Mouse (Mus musculus) liver, embryonic 12.5 days (tissue): ENCODE measurements at regions not wholly inside any gene's neighbourhood (a gene's known extent, or its start where the extent isn't known, plus 50 kb on each side); places are given as distances from the start of the nearest gene placed in this dataset.

Source experiments
- ATAC-seq: fragments of 200-750 bp; cut with Nextera tagmentation; 2 replicates; pipeline ENCODE4 v1.8.0; 2017; ENCODE audit warnings: moderate number of reproducible peaks, mild to moderate bottlenecking, moderate library complexity
- H3K27ac ChIP-seq: fragments of 300-500 bp; sonication (generic); 2 replicates; pipeline ENCODE4 v1.5.1; 2016; ENCODE audit warnings: mild to moderate bottlenecking
- H3K27me3 ChIP-seq: fragments of 300-500 bp; sonication (generic); replicated peaks from 2 replicates; pipeline ENCODE4 v1.6.1; 2016; ENCODE audit warnings: mild to moderate bottlenecking, moderate library complexity
- H3K36me3 ChIP-seq: fragments of 300-500 bp; sonication (generic); 2 replicates; pipeline ENCODE4 v1.6.1; 2016; ENCODE audit warnings: mild to moderate bottlenecking, moderate library complexity
- H3K4me1 ChIP-seq: fragments of 300-500 bp; sonication (generic); 2 replicates; pipeline ENCODE4 v1.6.1; 2016
- H3K4me2 ChIP-seq: fragments of 300-500 bp; sonication (generic); 2 replicates; pipeline ENCODE4 v1.6.1; 2016; ENCODE audit warnings: mild to moderate bottlenecking, moderate library complexity
- H3K4me3 ChIP-seq: fragments of 300-500 bp; sonication (generic); 2 replicates; pipeline ENCODE4 v1.5.1; 2016; ENCODE audit warnings: mild to moderate bottlenecking, moderate library complexity
- H3K9ac ChIP-seq: fragments of 300-500 bp; sonication (generic); 2 replicates; pipeline ENCODE4 v1.6.1; 2016; ENCODE audit warnings: mild to moderate bottlenecking, moderate library complexity
- H3K9me3 ChIP-seq: fragments of 300-500 bp; sonication (generic); replicated peaks from 2 replicates; pipeline ENCODE4 v1.6.1; 2016; ENCODE audit warnings: mild to moderate bottlenecking, moderate library complexity
- WGBS: fragments of 180-500 bp; shearing (Covaris S2); methylation state at CpG from one replicate; pipeline ENCODE4 v1.1.7; 2016; ENCODE audit not compliant: insufficient replicate concordance; 5-methylcytosine and 5-hydroxymethylcytosine counted together

GRCm38 (mm10) chr13:119233869-119234268 lies 194.5 kb upstream of the Paip1 start:
- 65% methylated on average over 3 of the region's 3 CpGs for WGBS
- ATAC-seq: no peak
- Histone ChIP-seq H3K36me3 (no peaks in the 10 kb centered on the region), H3K4me1 (peaks cover 32% of the 10 kb centered on the region), H3K9ac (no peak overlapping the region), H3K27me3 (no peaks in the 10 kb centered on the region), H3K9me3 (no peaks in the 10 kb centered on the region), H3K27ac (peak overlapping the region; percentile 92), H3K4me2 (no peak overlapping the region), H3K4me3 (no peak overlapping the region)

DNA sequence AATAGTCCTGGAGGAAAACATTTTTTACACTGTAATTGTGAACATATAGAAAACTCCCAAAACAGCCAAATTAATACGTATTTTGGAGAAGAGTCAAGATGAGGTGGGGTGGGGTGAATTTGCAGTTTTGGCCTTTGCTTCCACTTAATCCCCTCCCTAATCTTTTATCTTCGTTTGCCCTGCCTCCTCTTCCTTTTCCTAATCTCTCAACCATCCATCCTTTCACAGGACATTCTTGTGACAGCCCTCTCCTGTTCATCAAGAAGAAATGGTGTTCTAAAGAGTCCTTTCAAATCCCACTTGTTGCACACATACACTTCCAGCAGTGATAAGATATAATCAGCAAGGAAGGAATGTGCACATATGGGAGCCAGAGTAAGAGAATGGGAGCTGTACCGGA lies 186.0 kb upstream of the Paip1 start:
- H3K36me3 ChIP-seq: no peaks in the 10 kb centered on the region
- no peak overlapping the region for H3K4me2 ChIP-seq
- H3K4me1 ChIP-seq: peaks cover 12% of the 10 kb centered on the region
- 15% methylated on average over 3 of the region's 3 CpGs for WGBS
- peak; percentile 61; the same call in 1 of the 2 replicates for ATAC-seq
- H3K27me3 ChIP-seq: no peaks in the 10 kb centered on the region
- H3K4me3 ChIP-seq: no peak overlapping the region
- H3K9me3 ChIP-seq: no peaks in the 10 kb centered on the region
- H3K27ac ChIP-seq: no peak overlapping the region
- H3K9ac ChIP-seq: no peak overlapping the region

GRCm38 (mm10) chr13:119247101-119247500 lies 181.3 kb upstream of the Paip1 start:
- no peak overlapping the region for H3K4me3 ChIP-seq
- no peak for ATAC-seq
- 66% methylated on average over 2 of the region's 2 CpGs for WGBS

GRCm38 (mm10) chr13:119252006-119252405 lies 176.4 kb upstream of the Paip1 start:
- Histone ChIP-seq H3K9ac (no peak overlapping the region), H3K36me3 (no peaks in the 10 kb centered on the region), H3K4me3 (no peak overlapping the region), H3K27me3 (no peaks in the 10 kb centered on the region), H3K9me3 (no peaks in the 10 kb centered on the region), H3K4me1 (no peaks in the 10 kb centered on the region), H3K4me2 (no peak overlapping the region), H3K27ac (no peak overlapping the region)
- ATAC-seq: no peak
- 72% methylated on average over 2 of the region's 2 CpGs for WGBS

More at GRCm38 (mm10) chr13:119247101-119247500, 181.3 kb upstream of the Paip1 start:
- Histone ChIP-seq H3K36me3 (no peaks in the 10 kb centered on the region), H3K9me3 (no peaks in the 10 kb centered on the region), H3K4me1 (peaks cover 7% of the 10 kb centered on the region), H3K27me3 (no peaks in the 10 kb centered on the region), H3K27ac (no peak overlapping the region), H3K4me2 (no peak overlapping the region), H3K9ac (no peak overlapping the region)

DNA sequence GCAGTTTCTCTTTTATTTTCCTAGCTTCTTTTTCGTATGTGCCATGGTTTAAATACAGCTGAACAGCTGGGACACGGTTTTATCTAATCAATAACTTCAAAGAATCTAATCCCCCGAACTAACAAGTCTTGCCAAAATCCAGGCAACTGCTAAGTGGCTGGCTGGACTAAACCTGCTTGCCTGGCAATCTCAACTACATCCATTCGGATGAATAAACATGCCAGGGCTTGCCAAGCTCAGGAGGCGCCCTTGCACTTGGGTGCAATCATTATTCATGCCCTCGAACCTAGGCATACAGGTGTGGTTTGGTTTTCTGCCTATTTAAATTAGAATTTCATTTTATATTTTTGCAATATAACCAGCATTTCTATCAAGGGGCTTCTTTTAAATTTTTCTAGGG lies 172.1 kb upstream of the Paip1 start:
- H3K9me3 ChIP-seq: no peaks in the 10 kb centered on the region
- no peak overlapping the region for H3K9ac ChIP-seq

GRCm38 (mm10) chr13:119258515-119258914 lies 169.9 kb upstream of the Paip1 start:
- Histone ChIP-seq H3K9ac (no peak overlapping the region), H3K27ac (no peak overlapping the region), H3K27me3 (no peaks in the 10 kb centered on the region), H3K4me2 (no peak overlapping the region), H3K9me3 (no peaks in the 10 kb centered on the region), H3K36me3 (no peaks in the 10 kb centered on the region), H3K4me3 (no peak overlapping the region), H3K4me1 (no peaks in the 10 kb centered on the region)
- WGBS: 46% methylated on average over 9 of the region's 9 CpGs
- peak; percentile 87 for ATAC-seq

More for the DNA sequence above, 172.1 kb upstream of the Paip1 start:
- Histone ChIP-seq H3K27ac (no peak overlapping the region), H3K4me1 (no peaks in the 10 kb centered on the region), H3K4me2 (no peak overlapping the region), H3K36me3 (no peaks in the 10 kb centered on the region), H3K4me3 (no peak overlapping the region), H3K27me3 (no peaks in the 10 kb centered on the region)
- WGBS: 46% methylated on average over 6 of the region's 6 CpGs
- ATAC-seq: no peak

- Histone ChIP-seq H3K9me3 (no peaks in the 10 kb centered on the region), H3K4me1 (no peaks in the 10 kb centered on the region), H3K27me3 (no peaks in the 10 kb centered on the region), H3K4me3 (no peak overlapping the region), H3K4me2 (no peak overlapping the region), H3K9ac (no peak overlapping the region), H3K36me3 (no peaks in the 10 kb centered on the region), H3K27ac (no peak overlapping the region)
- ATAC-seq: no peak
- WGBS: 49% methylated on average over 2 of the region's 2 CpGs
These were observed 164.8 kb upstream of the Paip1 start for GRCm38 (mm10) chr13:119263561-119263960.

DNA sequence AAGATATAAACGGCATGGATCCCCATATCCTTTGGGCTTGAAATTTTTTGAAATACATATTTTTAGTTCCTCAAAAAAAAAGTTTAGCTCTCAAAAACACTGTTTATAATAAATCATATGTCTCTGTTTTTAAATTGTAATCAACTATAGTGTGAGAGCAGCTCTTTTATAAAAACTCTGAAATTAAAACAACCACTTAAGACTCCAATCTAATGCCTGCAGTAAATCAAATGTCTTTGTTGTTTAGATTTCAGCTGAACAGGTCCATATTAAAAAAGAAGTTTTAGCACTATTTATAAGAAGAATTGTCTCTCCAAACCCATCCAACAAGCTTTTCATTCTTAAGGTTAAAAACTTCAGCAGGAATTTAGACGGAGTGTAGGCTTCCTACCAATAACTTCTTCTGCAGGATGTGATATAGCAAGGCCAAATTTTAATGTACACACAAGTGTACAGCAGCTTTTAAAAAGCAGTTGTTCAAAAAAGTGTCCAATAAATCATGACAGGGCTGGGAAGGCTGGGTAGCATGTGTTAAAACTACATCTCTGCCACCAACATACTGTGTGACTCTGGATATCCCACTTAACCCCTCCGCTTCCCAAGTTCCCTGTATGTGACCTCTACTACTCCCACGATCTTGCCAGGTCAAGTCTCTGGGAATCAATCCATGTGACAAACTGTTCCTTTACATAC lies 160.6 kb upstream of the Paip1 start:
- H3K9me3 ChIP-seq: no peaks in the 10 kb centered on the region
- no peak for ATAC-seq
- H3K9ac ChIP-seq: no peak overlapping the region
- H3K4me3 ChIP-seq: no peak overlapping the region
- H3K27ac ChIP-seq: no peak overlapping the region
- no peaks in the 10 kb centered on the region for H3K36me3 ChIP-seq
- H3K27me3 ChIP-seq: no peaks in the 10 kb centered on the region
- 71% methylated on average over 4 of the region's 4 CpGs for WGBS
- no peaks in the 10 kb centered on the region for H3K4me1 ChIP-seq
- no peak overlapping the region for H3K4me2 ChIP-seq

- Histone ChIP-seq H3K4me2 (no peak overlapping the region), H3K9ac (no peak overlapping the region), H3K4me1 (no peaks in the 10 kb centered on the region), H3K36me3 (no peaks in the 10 kb centered on the region), H3K27ac (no peak overlapping the region), H3K9me3 (no peaks in the 10 kb centered on the region), H3K4me3 (no peak overlapping the region), H3K27me3 (no peaks in the 10 kb centered on the region)
- 81% methylated on average over 10 of the region's 10 CpGs for WGBS
- ATAC-seq: no peak
These were observed 160.1 kb upstream of the Paip1 start for GRCm38 (mm10) chr13:119268301-119268675.

DNA sequence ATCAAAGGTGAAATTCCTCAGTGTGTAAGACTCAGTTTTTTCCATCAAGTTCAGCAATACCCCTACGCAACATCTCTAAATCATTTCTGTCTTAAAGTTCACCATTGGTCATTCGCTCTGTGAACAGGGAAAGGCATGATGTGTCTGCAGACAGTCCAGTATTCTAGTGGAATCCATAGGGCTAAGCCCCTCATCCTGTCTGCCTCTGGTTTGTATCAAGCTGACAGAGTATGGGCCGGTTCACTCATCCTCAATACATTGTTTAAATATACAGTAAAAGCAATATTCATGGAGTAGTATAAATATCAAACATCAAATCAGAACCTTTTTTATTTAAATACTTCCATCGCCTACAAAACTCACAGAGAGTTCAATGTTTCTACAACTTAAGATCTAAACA lies 152.9 kb upstream of the Paip1 start:
- Histone ChIP-seq H3K4me3 (no peak overlapping the region), H3K9ac (no peak overlapping the region), H3K36me3 (no peaks in the 10 kb centered on the region), H3K27me3 (no peaks in the 10 kb centered on the region), H3K27ac (no peak overlapping the region), H3K4me1 (no peaks in the 10 kb centered on the region), H3K9me3 (no peaks in the 10 kb centered on the region), H3K4me2 (no peak overlapping the region)
- WGBS: 63% methylated on average over 4 of the region's 4 CpGs
- no peak for ATAC-seq

DNA sequence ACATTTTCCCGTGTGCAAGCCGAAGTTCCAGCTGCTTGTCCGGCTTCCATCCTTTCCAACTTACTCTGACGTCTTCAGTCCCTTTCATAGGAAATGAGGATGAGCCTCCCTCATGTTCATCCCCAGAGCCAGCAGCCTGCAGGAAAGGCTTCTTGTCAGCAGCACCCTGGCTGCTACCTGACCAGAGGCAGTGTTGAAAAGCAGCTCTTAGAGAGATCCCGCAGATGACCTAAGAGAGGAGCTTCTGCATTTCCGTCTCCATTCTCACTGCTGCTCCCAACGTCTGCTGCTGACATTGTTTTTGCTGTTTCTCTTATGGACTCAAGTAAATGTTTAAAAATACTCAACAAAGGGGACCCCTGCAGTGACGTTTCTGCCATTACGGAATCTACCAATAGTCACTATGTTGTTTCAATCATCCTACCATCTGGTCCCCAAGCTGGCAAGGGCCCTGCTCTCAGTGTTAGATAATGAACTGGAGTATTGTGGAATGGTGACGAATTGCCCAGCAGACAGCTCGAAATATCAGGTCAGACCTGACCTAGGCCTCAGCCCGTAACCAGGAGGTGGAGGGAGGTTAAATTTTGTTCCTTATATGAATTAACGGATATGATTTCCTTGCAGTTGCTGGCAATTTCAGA lies 151.0 kb upstream of the Paip1 start:
- no peaks in the 10 kb centered on the region for H3K36me3 ChIP-seq
- no peak for ATAC-seq
- no peaks in the 10 kb centered on the region for H3K27me3 ChIP-seq
- no peaks in the 10 kb centered on the region for H3K4me1 ChIP-seq
- no peak overlapping the region for H3K4me3 ChIP-seq
- H3K27ac ChIP-seq: no peak overlapping the region
- no peak overlapping the region for H3K9ac ChIP-seq
- no peak overlapping the region for H3K4me2 ChIP-seq
- 70% methylated on average over 13 of the region's 13 CpGs for WGBS
- no peaks in the 10 kb centered on the region for H3K9me3 ChIP-seq

DNA sequence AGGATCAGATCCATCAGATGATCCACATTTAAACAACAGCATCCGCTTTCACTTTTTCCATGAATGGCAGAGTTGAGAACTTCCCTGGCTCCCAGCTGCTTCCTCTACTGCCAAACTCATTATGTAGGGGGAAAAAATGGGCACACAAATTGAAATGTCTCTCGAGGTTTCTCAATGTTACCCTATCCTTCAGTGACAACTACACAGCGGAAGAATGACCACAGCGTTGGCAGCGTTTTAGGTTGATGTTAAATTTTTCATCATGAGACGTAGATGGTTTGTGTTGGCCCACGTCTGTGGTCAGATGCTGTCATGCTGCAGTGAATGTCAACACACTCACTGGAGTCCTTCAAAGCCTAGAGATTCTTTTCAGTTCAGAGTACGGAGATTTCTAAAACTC lies 149.0 kb upstream of the Paip1 start:
- 77% methylated on average over 8 of the region's 8 CpGs for WGBS
- Histone ChIP-seq H3K9ac (no peak overlapping the region), H3K4me3 (no peak overlapping the region), H3K27me3 (no peaks in the 10 kb centered on the region), H3K4me2 (no peak overlapping the region), H3K36me3 (no peaks in the 10 kb centered on the region), H3K27ac (no peak overlapping the region), H3K9me3 (no peaks in the 10 kb centered on the region), H3K4me1 (no peaks in the 10 kb centered on the region)
- ATAC-seq: no peak

DNA sequence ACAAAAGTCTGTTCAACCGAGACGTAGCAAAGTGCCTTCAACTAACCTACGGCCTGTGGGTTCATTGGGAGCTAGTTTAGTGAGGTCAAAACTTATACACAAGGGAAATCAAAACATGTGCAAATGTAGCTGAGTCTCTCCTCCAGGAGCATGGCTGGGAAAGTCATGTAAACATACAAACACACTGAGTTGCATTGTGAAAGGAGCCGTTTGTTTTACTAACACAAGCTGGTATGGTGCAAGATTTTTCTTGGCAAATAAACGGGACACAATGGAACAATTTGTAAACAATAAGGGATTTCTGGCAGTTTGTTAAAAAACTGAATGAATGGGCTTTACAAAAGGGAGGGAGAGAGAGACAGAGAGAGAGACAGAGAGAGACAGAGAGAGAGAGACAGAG lies 147.8 kb upstream of the Paip1 start:
- no peak overlapping the region for H3K4me3 ChIP-seq
- H3K9me3 ChIP-seq: no peaks in the 10 kb centered on the region
- WGBS: 71% methylated on average over 5 of the region's 5 CpGs
- no peak overlapping the region for H3K27ac ChIP-seq
- no peaks in the 10 kb centered on the region for H3K4me1 ChIP-seq
- no peak for ATAC-seq
- H3K9ac ChIP-seq: no peak overlapping the region
- no peaks in the 10 kb centered on the region for H3K27me3 ChIP-seq
- H3K36me3 ChIP-seq: no peaks in the 10 kb centered on the region
- H3K4me2 ChIP-seq: no peak overlapping the region
